Mouse (Mus musculus) limb, embryonic 15.5 days (tissue): ENCODE data around the gene Cfap57. TPM values are rescaled to one million over a fixed set of nuclear protein-coding genes. Genes with fewer than 3 reads are reported as not detected.
"Not testable (repeated sequence)": the region's sequence is repeated elsewhere in the genome, so short reads cannot be mapped to it uniquely, and the experiment has no call there.

Source experiments
- ATAC-seq: fragments of 200-750 bp; cut with Nextera tagmentation; 2 replicates; pipeline ENCODE4 v1.8.0; 2017; ENCODE audit warnings: low read depth, moderate TSS enrichment; ENCODE audit not compliant: insufficient number of reproducible peaks, low FRiP score, low TSS enrichment
- H3K27ac ChIP-seq: fragments of 300-500 bp; sonication (generic); 2 replicates; pipeline ENCODE4 v1.5.1; 2015; ENCODE audit warnings: moderate library complexity, mild to moderate bottlenecking, inconsistent platforms
- H3K27me3 ChIP-seq: fragments of 300-500 bp; sonication (generic); 2 replicates; pipeline ENCODE4 v1.6.1; 2015; ENCODE audit warnings: inconsistent platforms
- H3K36me3 ChIP-seq: fragments of 300-500 bp; sonication (generic); 2 replicates; pipeline ENCODE4 v1.6.1; 2015; ENCODE audit warnings: inconsistent platforms
- H3K4me1 ChIP-seq: fragments of 300-500 bp; sonication (generic); 2 replicates; pipeline ENCODE4 v1.6.1; 2015; ENCODE audit warnings: inconsistent platforms
- H3K4me2 ChIP-seq: fragments of 300-500 bp; sonication (generic); 2 replicates; pipeline ENCODE4 v1.6.1; 2015; ENCODE audit warnings: mild to moderate bottlenecking, inconsistent platforms
- H3K4me3 ChIP-seq: fragments of 300-500 bp; sonication (generic); 2 replicates; pipeline ENCODE4 v1.5.1; 2015; ENCODE audit warnings: mild to moderate bottlenecking, inconsistent platforms
- H3K9ac ChIP-seq: fragments of 300-500 bp; sonication (generic); 2 replicates; pipeline ENCODE4 v1.6.1; 2015; ENCODE audit warnings: inconsistent platforms
- H3K9me3 ChIP-seq: fragments of 300-500 bp; sonication (generic); 2 replicates; pipeline ENCODE4 v1.6.1; 2016; ENCODE audit warnings: inconsistent platforms
- WGBS: fragments of 180-500 bp; shearing (Covaris S2); methylation state at CpG from one replicate; pipeline ENCODE4 v1.1.7; 2015; 5-methylcytosine and 5-hydroxymethylcytosine counted together
- polyA plus RNA-seq: library from polyadenylated mRNA; unstranded; fragments of >200 nt; fragmentation: Nextera tagmentation; extraction: Ambion mirVana; gene quantifications from 2 replicates; pipeline ENCODE4 v1.2.1, GENCODE M21; 2015

Gene Cfap57
- polyA plus RNA-seq, 1 experiment from 2014 or later, result 1.7 TPM

DNA sequence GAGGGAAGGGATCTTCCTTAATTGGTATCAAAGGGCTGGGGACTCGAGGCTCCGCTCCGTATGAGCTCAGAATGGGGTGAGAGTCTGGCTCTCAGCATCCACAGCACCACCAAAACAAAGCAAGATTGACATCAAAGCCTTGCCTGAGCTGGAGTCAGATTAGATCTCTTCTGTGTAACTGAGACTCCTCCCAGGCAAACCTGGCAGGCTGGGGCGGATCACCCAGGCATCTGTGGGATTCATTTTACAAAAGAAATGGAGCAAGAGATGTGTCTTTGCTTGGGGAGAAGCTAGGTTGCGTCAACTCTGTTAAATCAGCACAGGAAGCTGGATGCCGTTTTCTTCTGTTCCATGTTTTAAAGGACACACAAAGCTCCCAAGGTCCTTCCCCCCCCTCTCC is 111.5 kb downstream of the Cfap57 start:
- H3K4me1 ChIP-seq, result 0 out of 2 replicates have a peak, but pooled peaks cover 7% of the 10 kb centered on the region
- no peak overlapping the region for H3K4me3 ChIP-seq
- WGBS, result 13% methylated on average over 6 of the region's 6 CpGs
- no peaks in the 10 kb centered on the region for H3K27me3 ChIP-seq
- ATAC-seq, result no peak
- no peak overlapping the region for H3K4me2 ChIP-seq
- no peak overlapping the region for H3K27ac ChIP-seq
- no peaks in the 10 kb centered on the region for H3K36me3 ChIP-seq
- no peak overlapping the region for H3K9ac ChIP-seq
- no peaks in the 10 kb centered on the region for H3K9me3 ChIP-seq

DNA sequence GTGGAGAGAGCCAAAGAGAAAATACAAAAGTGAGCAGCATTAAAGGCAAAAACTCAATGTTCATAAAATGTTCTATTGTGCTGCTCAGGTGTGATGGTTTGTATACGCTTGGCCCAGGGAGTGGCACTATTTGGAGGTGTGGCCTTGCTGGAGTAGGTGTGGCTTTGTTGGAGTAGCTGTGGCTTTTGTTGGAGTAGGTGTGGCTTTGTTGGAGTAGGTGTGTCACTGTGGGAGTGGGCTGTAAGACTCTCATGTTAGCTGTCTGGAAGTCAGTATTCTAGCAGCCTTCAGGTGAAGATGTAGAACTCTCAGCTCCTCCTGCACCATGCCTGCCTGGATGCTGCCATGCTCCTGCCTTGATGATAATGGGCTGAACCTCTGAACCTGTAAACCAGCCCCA is 113.4 kb downstream of the Cfap57 start:
- not testable (repeated sequence) for H3K4me1 ChIP-seq, H3K27ac ChIP-seq, H3K27me3 ChIP-seq, H3K4me3 ChIP-seq, H3K36me3 ChIP-seq, ATAC-seq, H3K9me3 ChIP-seq, H3K4me2 ChIP-seq, H3K9ac ChIP-seq
- WGBS, result 72% methylated on average over 1 of the region's 1 CpGs

- Histone ChIP-seq H3K27ac (no peak overlapping the region), H3K4me1 (0 out of 2 replicates have a peak, but pooled peaks cover 4% of the 10 kb centered on the region), H3K9ac (no peak overlapping the region), H3K4me2 (no peak overlapping the region), H3K9me3 (peaks cover 3% of the 10 kb centered on the region; the same call in 1 of the 2 replicates), H3K27me3 (no peaks in the 10 kb centered on the region), H3K36me3 (no peaks in the 10 kb centered on the region), H3K4me3 (no peak overlapping the region)
- 60% methylated on average over 3 of the region's 3 CpGs for WGBS
- no peak for ATAC-seq
These were observed 115.0 kb downstream of the Cfap57 start for GRCm38 (mm10) chr4:118505551-118505950.

Other genes with a start within 250 kb of the Cfap57 start
- 5.6 and 7.9 TPM in 2 replicates for gene Szt2, start 211.5 kb downstream of the Cfap57 start, polyA plus RNA-seq
- 103 and 106 TPM in 2 replicates for gene Med8, start 211.4 kb downstream of the Cfap57 start, polyA plus RNA-seq
- gene Elovl1, start 192.7 kb downstream of the Cfap57 start, polyA plus RNA-seq, result 273 and 305 TPM in 2 replicates
- gene Cdc20, start 183.4 kb downstream of the Cfap57 start, polyA plus RNA-seq, result 164 and 184 TPM in 2 replicates
- 0.24 and 0.62 TPM in 2 replicates for gene Mpl, start 163.3 kb downstream of the Cfap57 start, polyA plus RNA-seq
- gene Tie1, start 130.7 kb downstream of the Cfap57 start, polyA plus RNA-seq, result 25.8 and 27.8 TPM in 2 replicates
- 13.5 and 14.2 TPM in 2 replicates for gene 2610528J11Rik, start 93.8 kb downstream of the Cfap57 start, polyA plus RNA-seq
- gene Tmem125, start 76.7 kb downstream of the Cfap57 start, polyA plus RNA-seq, result 22.9 and 23.0 TPM in 2 replicates
- 129 and 136 TPM in 2 replicates for gene Ebna1bp2, start within 50 bp of the Cfap57 start, polyA plus RNA-seq
- gene Olfr62, start 38.2 kb upstream of the Cfap57 start, polyA plus RNA-seq, result not detected in 2 replicates
- gene Olfr1342, start 72.0 kb upstream of the Cfap57 start, polyA plus RNA-seq, result not detected in 2 replicates
- gene Olfr1341, start 82.7 kb upstream of the Cfap57 start, polyA plus RNA-seq, result not detected in 2 replicates
- not detected in 2 replicates for gene Olfr1340, start 99.4 kb upstream of the Cfap57 start, polyA plus RNA-seq
- not detected in 2 replicates for gene Olfr1339, start 111.4 kb upstream of the Cfap57 start, polyA plus RNA-seq
- not detected in 2 replicates for gene Olfr1338, start 138.0 kb upstream of the Cfap57 start, polyA plus RNA-seq
- not detected in 2 replicates for gene Olfr1337, start 161.8 kb upstream of the Cfap57 start, polyA plus RNA-seq
- gene Olfr1335, start 189.2 kb upstream of the Cfap57 start, polyA plus RNA-seq, result not detected in 2 replicates
- gene Olfr1333, start 215.5 kb upstream of the Cfap57 start, polyA plus RNA-seq, result not detected in 2 replicates
- not detected in 2 replicates for gene Olfr1331, start 243.9 kb upstream of the Cfap57 start, polyA plus RNA-seq